Mouse (Mus musculus) layer of hippocampus, adult 18-20 months (tissue): ENCODE data around the gene Arfgef3. TPM values are rescaled to one million over a fixed set of nuclear protein-coding genes. Genes with fewer than 3 reads are reported as not detected.
A peak's percentile ranks its signal among the peaks of the same experiment; 100 is the strongest.
"Not testable (repeated sequence)": the region's sequence is repeated elsewhere in the genome, so short reads cannot be mapped to it uniquely, and the experiment has no call there.

Source experiments
- DNase-seq, 2 experiments: peaks; one replicate each; pipeline ENCODE4 v3.0.0; 2022; ENCODE audit warnings: low spot score in 2 of 2
- total RNA-seq, 2 experiments: library from RNA; stranded (reverse); gene quantifications; 2 replicates each; pipeline ENCODE4 v1.2.3; 2021

Arfgef3 gene
- total RNA-seq, 2 experiments from 2014 or later, result 81.5 to 85.2 TPM

- peak; percentile 62 to 91 for DNase-seq
Measured at GRCm38 (mm10) chr10:18602030-18602429, 141.7 kb downstream of the Arfgef3 start.

- DNase-seq, result no peak
Measured at GRCm38 (mm10) chr10:18597601-18598000, 146.1 kb downstream of the Arfgef3 start.

DNA sequence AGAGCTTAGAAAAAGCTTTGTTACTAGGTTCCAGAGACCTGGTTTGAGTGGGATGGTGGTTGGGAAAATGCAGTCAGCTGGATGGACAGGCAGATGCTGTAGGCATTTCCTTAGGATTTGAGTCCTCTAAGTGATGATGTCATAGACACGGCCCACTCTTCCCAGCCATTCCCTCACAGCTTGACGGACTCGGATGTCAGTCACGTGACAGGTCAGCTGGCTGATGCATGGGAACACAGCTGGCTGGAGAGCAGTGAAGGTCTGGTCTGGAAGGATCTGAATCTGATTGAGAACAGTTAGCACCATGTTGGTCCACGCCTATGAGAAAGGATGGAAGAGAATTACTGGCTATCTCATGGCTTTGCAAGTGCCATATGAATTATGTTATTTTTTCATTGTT is 154.3 kb downstream of the Arfgef3 start:
- DNase-seq, result no peak

GRCm38 (mm10) chr10:18584188-18584587 is 159.6 kb downstream of the Arfgef3 start:
- no peak for DNase-seq

DNA sequence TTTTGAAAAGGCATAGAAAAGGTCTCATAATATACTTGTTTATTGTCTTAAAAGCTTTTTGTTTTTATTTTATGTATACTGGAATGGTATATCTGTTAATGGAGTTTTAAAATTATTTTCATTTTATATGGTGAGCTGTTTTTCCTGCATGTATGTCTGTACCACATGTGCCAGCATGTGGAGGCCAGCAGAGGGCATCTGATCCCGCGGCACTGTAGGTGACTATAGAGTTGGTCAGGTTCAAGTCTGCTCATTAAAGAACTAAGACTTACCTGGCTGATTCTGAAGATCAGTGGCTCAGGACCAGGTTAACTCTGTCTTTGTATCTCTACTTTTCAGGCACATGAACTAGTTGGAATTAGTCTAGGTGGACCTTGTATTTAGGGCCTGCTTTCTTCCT is 171.2 kb downstream of the Arfgef3 start:
- no peak for DNase-seq

DNA sequence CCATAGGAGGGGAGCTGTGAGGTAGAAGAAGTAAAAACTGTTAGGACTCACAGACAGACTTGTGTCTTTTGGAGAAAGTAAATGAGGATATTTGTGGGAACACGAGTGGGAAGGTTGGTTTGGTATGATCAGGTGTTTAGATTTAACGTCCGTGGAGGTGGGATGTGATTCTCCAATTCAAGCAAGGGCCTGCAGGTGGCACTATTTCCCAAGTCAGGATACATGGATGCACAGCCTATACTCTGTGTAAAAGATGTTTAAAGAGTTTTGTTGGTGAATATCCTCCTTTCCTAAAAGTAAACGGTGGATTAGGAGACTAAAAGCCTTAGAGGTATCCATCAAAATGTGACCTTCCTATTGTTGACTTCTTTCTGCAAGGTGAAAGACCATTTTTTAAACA is 180.8 kb downstream of the Arfgef3 start:
- peak in 1 of 2 experiments; percentile 78 for DNase-seq

DNA sequence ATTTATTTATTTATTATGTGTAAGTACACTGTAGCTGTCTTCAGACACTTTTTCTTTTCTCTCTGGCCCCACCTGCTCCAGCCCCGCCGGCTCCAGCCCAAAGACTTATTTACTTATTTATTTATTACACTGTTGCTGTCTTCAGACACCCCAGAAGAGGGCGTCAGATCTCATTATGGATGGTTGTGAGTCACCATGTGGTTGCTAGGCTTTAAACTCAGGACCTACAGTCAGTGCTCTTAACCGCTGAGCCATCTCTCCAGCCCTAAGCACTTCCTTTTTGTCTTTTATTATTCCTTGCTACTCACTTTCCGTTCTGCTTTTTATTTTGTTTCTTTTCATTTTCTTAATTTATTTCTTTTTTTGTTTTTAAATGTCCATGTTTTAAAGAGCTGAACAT is 182.3 kb downstream of the Arfgef3 start:
- DNase-seq, result no peak

DNA sequence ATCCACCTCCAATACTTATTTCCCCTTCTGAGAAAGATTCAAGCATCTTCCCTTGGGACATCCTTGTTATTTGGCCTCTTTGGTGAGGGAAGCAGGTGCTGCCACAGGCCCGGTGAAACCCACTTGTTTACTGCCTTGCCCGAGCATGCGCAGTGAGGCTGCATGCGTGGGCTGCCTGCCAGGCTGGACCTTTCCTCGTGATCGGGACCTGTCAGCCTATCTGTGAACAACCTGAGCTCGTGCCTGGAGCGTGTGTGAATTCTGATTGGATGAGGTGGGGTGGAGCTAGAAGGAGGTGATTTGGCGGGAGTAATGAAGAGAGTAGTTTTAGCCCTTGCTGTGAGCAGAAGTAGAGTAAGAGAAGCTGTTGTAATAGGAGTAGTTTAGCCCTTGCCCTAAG is 184.7 kb downstream of the Arfgef3 start:
- DNase-seq, result not testable (repeated sequence)

GRCm38 (mm10) chr10:18549321-18550216 is 194.2 kb downstream of the Arfgef3 start:
- DNase-seq, result peak in 1 of 2 experiments; percentile 36

- DNase-seq, result no peak
Measured at GRCm38 (mm10) chr10:18547381-18547780, 196.4 kb downstream of the Arfgef3 start.

GRCm38 (mm10) chr10:18545813-18546235 is 197.9 kb downstream of the Arfgef3 start, which contains the start of gene Hebp2:
TSS of gene Hebp2 (minus strand) at chr10:18546076.
- DNase-seq, result peak in 1 of 2 experiments; percentile 64

GRCm38 (mm10) chr10:18545309-18545708 is 198.4 kb downstream of the Arfgef3 start:
- no peak for DNase-seq

DNA sequence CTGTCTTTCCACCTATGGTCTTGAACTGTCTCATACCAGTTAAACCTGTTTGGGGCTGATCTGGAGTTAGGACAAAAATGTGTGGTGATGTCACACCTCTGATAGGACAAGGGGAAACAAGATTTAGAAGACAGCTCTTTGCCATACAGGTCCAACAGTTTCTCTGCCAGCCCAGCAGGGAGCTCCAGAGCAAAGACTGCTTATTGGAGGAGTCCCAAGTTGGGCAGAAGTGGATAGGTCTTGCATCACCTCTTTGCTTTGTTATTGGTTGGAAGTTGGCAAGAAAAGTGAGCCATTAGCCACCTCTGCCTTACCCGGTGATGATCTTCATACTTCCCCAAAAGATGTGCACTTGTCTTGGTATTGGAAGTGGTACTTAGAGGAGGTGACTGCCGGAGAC is 206.9 kb downstream of the Arfgef3 start:
- DNase-seq, result no peak

DNA sequence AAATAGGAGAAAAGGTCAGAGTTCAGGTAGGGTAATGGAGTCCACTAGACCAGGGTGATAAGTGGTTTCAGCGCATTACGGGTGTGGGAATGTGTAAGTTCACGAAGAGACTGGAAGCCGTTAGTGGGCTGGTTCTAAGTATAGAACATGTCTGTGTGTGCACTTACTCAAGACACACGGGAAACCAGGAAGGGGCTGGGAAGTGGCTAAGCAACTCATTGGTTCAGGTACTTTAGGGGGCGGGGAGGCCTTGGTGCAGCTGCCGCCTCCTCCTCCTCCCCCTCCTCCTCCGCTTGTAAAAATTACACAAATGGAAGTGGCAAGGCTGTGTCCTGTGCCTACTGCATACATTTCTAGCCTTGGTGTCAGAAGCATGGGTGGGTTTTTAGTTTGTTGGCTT is 211.5 kb downstream of the Arfgef3 start:
- DNase-seq, result no peak

Other genes with a start within 250 kb of the Arfgef3 start
- 1 to 10 TPM; 3.4 to 4.2 TPM for gene Hebp2, start 197.9 kb downstream of the Arfgef3 start, total RNA-seq
- gene Gm4922, start 42.8 kb upstream of the Arfgef3 start, total RNA-seq, result not detected
- gene Perp, start 101.1 kb upstream of the Arfgef3 start, total RNA-seq, result 1 to 10 TPM; 2.6 to 2.9 TPM